Mouse (Mus musculus) 3T3-L1 (cell line): ENCODE measurements around the gene Gm49721.
"Not testable (repeated sequence)": the region's sequence is repeated elsewhere in the genome, so short reads cannot be mapped to it uniquely, and the experiment has no call there.

Source experiments
- DNase-seq: peaks from one replicate; pipeline ENCODE4 v3.0.0-alpha.2; 2015; ENCODE audit warnings: low read depth, low spot score

Gm49721 gene

DNA sequence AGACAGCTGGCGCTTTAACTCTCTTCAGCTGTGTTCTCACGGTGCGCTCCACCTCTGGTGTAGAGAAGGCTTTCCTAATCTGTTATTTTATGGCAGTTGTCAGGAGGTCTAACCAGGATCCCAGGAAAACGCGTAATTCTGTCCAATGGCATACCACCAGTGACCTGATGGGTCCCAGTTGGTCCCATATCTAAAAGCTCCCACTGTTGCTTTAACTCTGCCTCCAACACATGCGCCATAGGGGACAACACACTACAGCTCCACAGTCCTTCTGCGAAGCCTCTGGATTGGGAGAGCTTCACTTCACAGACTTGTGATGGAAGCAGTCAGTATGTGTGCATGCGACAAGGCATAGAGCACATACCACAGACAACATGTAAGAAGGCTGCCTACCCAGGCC lies 1.4 kb downstream of the Gm49721 start:
- not testable (repeated sequence) for DNase-seq

DNA sequence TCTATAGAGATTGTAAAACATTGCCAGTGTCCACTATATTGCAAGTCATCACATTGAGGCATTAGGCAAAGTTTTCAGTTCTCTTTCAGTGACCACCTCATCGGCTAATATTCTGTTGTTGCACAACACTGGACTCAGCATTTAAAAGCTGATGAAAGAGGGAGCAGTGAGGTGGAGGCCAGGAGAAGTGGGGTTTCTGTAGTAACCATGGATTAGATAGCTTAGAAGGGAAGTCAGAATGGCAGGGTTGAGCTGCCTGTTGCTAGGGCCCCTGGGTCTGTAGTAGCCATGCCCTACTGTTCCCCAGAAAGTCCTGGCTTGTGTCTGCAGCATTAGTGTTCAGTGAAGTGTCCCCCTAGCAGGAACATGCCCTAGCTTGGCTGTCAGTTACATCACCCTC lies 7.4 kb downstream of the Gm49721 start:
- DNase-seq: not testable (repeated sequence)

DNA sequence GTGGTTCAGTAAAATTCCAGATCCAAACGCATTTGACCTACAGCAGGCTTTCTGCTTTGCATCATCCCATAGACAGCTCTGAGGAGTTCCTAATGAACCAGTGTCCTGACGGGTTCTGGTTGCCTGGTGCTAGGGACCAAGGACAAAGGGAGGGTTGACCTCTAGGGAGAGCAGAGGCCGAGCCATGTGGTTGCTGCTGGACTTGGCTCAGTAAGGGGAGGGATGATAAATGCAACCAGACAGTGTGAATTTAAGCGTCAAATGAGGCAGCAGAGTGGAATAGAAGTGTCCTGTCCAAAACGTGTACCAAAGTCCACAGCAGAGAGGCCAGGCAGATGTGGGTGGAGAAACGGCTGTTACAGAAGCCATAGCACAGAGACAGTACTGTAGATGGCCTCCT lies 16.8 kb downstream of the Gm49721 start:
- DNase-seq: not testable (repeated sequence)

DNA sequence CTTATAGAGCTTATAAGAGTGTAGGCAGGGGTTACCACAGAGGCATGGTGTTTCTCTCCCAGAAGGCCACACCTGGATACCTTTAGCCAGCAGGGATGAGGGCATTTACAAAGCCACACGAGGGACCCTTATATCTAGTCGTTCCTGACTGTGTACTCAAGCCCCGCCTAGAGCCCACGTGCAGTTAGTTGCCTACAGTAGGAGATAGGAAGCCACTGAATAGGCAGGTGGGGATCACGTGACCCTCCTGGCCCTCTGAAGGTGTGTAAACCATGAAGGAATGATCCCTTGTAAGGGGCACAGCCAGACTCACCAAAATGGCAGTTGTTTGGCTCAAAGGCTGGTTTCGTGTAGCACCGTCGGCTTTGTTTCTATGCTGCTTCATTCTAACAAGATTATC lies 18.1 kb downstream of the Gm49721 start:
- DNase-seq: not testable (repeated sequence)

DNA sequence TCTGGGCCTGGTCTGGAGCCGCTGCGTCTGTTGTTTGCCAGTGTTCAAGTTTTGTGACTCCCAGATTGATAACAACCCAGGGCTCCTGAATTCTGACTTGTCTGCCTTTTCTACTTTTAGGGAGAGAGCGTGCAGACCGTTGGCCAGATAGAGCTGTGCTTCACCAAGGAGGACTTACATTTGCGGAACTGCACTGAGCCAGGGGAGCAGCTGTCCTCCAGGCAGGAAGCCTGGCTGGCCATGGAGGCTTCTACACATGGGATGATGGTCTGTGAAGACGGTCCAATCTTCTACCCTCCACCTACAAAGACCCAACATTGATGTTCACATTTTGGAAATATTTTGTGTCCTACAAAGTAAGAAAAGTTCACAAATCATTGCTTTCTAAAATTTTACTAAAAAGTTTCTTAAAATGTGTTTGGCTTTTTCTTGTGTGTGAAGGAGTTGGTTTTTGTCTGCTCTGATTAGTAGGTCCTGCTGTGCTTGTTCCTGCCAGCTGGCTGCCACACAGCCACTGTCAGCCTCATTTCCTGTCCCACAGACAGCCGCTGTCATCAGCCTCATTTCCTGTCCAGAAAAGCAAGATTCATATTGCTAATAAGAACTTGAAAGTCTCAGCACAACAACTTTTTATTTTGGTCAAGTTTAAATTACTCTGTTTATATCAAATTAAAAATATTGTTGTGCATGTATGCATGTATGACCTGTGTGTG lies 19.2 kb downstream of the Gm49721 start:
- DNase-seq: not testable (repeated sequence)

DNA sequence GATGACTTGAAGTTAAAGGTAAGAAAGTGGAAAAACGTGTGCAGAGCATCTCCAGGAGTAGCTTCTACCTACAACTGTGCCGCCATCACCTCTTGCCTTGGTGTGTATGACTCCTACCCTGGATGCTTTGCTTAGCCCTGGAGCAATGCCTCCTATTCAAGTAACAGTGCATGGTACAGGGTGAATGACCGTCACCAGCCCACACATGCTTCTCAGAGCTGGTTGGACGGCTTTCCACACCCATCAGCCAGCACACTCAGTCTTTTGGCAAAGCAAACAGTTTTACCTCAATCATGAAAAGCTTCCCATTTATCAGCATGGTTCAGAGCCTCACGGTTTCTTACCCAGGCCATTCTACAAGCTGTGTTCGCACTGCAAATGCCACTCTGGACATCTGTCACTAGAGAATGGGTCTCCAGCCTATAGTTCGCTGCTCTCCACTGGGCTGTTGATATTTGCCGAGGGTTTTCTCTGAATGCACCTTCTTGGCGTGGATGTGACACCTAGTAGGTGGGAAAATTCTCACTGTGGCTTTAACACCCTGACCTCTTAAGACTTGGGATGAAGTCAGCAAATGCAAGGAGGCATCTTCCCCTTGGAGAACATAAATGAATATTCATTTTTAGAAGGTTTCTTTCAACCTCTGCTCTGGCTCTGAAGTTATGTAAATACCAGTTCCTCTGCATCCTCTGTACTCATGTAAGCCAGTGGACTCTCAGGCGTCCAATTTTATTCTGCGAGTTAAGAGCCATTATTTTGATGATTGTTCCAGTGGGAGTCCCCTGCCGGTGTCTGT lies 23.3 kb downstream of the Gm49721 start:
- DNase-seq: not testable (repeated sequence)

DNA sequence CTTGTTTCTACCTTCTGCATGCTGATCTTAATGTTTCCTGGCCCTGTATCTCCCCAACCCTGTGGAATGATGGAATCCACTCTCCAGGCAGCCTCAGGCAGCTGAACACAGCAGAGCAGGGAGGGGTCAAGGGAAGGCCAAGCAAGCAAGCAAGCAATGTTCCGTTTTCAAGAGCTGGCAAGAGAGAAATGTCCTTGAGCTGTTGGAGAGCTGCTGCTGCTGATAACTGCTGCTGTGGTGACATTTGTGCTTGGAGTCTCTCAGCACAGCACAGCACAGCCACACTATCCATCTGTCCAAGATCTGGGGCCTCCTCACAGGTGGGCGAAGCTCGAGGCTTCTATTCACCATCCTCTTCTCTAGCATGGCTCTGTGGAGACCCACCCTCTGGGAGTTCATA lies 24.7 kb downstream of the Gm49721 start:
- DNase-seq: not testable (repeated sequence)

DNA sequence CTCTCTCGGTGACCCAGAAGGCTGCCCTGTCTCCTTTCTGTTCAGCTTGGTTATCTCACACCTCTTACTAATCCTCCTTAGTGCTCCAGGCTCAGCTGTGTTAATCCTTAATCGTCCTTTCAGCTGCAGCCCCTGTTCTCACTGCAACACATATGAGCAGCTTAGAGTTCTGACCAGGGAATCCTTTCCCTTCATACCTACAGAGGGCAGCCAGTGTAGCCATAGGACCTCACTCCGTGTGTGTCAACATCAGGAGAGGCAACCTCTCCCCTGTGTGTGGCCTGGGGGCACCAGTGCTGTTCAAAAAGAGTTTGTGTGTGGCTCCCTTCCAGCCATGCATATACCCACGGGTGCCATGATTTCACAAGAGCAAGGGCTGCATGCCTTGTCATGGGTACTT lies 26.9 kb downstream of the Gm49721 start:
- not testable (repeated sequence) for DNase-seq

DNA sequence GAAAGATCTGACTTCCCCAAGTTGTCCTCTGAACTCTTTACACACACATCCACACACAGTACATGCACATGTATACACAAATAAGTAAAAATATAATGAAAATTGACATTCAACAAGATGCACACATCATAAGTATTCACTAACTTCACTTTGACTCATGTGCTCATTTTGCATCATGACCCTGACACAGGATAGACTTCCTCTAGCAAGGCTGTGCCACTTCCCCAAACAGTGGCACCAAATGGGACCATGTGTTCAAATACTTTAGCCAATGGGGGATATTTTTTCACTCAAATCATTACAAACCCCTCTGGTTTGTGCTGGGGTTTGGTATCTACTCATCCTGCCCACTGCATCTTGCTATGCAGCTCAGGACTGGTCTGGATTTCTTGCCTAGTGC lies 30.2 kb downstream of the Gm49721 start:
- DNase-seq: not testable (repeated sequence)

DNA sequence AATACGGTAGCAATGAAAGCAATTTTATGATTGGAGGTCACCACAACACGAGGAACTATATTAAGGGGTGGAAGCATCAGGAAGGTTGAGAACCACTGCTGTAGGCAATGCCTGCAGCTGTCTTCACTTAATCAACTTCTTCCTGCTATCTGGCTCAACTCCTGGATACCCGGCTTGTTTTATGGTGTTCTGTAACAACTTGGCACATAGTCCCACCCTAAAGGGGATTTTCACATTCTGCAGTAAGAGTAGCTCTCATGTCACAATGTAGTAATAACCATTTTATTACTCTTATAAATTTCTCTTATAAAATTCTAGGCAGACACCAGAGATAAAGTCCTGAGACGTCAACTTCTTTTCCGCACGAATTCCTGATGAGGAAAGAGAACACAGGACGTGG lies 30.7 kb downstream of the Gm49721 start:
- not testable (repeated sequence) for DNase-seq

DNA sequence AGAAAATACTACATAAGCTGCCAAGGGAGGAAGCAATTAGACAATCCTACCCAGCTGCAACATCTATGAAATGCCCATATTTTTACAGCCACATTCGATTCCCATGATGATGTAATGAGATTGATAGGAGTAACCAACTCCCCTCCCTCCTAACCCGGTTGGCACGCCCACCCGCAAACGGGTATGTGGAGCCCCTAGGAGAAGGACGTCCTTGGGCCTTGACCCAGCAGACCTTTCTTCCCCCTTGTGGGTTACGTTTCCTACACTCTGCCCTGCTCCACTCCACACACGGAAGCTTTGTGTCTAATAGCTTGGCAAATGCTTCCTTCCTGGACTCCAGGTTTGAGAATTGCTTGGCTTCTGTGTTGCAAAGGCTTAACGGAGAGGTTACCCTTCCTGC lies 31.2 kb downstream of the Gm49721 start:
- DNase-seq: not testable (repeated sequence)

DNA sequence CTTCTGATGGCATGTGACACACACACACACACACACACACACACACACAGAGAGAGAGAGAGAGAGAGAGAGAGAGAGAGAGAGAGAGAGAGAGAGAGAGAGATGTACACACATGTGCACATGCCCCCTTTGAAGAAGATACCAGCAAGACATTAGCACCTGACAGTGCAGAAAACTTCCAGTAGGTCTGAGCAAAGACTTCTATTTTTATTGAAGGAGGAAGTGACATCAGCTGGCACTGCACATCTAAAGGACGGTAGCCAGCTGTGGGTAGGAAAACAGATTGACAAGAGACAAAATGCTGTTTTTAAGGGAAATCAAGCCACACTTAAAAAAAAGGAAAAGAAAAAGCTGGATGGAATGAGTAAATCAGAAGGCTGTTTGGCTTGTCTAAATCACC lies 35.5 kb downstream of the Gm49721 start:
- not testable (repeated sequence) for DNase-seq

DNA sequence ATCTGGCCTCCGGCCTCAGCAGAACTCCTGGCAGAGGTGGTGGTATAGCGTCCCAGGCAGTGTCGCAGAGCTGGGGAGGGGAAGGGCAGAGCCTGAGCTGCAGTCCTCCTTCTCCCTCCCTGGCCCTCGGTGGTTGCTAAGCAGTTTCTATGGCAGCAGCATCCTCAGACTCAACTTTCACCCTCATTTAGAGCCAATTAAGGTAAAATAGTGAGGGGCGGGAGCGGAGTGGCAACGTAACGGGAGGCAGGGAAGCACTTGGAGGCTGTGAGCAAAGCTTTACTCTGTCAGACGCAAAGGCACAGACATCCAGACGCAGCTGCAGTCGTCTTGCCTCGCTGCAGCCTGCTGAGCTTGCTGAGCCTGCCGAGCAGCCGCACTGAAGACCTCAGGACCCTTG lies 46.6 kb downstream of the Gm49721 start, which contains the start of gene Gm1604a:
Gm1604a (plus strand) TSS at position 312 of the 400 bp plus-strand sequence.
- not testable (repeated sequence) for DNase-seq

DNA sequence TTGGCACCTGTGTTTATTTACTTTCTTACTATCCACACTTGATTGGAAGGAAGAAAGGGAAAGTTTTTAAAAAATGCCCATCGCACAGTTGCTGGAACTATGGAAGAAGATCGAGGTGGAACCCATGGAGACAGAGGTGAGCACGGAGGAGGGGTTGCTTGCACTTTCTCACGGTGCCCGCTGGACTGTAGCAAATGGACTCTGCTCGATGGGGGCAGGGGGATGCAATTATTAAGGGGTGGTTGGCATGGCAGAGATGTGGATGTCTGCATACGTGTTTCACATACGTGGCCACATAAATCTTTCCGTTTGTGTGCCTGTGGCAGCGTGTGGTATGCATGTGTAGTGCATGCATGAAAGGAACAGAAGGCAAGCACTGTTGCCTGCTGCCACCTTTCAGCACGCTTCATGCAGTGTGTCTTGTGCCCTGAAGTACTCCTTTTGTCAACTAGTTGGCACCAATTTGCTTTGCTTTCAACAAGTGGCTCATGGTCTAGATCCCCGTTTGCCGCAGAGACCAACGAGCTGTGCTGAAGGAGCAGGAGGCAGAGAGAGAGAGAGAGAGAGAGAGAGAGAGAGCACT lies 47.2 kb downstream of the Gm49721 start:
- not testable (repeated sequence) for DNase-seq

DNA sequence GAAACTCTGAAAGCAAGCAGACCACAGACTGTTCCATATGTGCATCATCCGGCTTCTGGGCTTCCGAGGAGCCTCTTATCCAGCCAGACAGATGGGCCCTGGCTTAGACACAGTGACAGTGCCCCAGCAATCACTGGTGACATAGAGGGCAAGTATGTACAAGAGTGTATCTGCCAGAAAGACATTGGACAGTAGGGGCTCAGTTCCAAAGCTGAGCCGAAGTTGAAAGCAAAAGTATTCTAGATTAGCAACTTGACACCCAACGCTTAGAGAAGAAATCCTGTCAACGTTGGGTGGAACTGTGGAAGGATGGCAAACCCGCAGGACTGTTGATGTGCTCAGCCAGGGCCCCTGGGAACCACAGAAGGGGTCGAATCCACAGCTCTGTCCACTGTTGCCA lies 51.5 kb downstream of the Gm49721 start:
- not testable (repeated sequence) for DNase-seq

DNA sequence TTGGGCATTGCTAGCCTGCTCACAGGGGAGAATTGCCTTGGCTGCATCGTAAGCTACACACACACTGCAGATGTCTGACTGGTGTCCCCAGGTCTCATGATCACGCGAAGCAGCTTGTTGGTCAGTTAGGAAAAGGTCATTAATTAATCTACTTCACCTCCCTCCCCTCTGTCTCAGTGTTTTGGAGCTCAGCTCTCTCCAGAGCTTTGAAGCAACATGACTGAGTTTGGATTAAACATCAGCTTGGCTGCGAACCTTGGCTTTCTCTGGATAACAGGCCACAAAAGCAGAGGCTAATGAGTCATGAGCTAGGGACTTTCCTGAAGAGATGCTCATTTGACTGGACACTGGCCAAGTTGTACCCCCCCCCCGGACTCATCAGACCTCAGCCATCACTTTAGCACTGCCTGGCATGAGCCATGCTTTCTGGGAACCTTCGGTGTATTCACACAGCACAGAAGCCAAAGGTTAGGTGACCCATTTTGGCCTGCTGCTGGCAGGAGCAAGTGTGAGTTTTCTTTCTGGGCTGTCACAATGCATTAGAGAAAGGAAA lies 52.0 kb downstream of the Gm49721 start:
- DNase-seq: peak; percentile 63

DNA sequence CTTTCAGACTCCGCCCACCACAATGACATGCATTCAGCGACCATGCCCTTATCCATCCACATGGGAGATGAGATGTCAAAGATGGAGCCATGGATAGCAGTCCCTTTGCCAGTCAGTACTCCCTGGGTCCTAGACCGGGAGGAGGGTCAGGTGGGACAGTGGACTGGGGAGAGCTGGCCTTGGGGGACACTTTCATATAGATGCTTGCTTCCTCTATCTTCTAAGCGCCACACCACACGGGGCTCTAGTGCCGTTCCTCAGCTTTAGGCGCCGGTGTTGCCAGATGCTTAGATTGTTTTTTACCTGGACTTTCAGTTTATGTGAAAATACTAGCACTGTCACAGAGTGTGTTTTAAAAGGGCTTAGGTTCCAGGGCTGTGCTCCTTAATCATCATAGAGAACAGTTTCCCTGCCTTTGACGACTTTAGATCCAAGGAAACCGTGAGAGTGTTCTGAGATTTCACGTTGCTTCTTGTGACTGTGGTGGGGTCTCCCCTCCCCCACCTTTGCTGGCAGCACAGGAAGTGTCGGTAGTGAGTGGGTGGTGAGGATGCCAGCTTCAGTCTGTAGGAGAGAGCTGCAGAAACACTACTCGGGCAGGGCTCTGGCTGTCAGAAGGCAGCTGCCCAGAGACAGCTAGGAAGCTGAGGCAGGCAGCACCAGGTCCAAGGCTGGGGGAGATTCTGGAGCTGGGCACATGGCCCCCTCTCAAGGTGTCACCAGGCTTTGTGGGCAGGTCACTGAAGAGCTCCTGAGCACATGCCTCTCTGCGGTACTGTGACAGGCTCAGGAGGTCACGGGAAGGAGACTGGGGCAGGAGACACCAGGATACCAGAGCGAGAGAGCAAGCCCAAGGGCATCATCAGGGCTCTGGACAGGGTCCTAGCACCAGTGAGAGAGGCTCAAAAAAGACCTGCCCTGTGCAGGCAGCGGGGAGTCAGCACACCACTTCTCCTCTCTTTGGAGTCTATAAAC lies 54.8 kb downstream of the Gm49721 start:
- not testable (repeated sequence) for DNase-seq

DNA sequence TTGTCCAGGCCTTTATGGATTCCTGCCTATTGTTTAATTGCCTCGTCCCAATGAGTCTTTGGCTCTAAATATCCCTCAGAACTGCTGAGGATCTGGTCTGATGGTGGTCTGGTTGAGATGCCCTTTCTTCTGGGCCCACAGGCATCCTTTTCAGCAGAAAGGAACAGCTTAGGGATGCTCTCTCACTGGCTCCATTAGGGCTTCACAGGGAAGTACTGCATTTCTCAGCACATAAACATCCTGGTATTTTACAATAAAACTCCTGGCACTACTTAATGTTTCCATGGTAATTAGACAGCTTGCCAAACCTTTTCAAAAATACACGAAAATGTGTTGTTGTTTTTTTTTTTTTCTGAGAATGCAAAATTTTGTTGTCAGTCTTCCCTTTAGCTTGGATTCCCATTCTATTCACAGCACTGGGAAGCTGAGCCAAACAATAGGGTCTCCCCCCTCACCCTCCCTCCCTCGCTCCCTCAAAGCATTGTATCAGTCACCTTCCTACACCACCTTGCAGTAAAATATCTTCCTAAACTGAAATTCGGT lies 90.4 kb downstream of the Gm49721 start:
- not testable (repeated sequence) for DNase-seq

DNA sequence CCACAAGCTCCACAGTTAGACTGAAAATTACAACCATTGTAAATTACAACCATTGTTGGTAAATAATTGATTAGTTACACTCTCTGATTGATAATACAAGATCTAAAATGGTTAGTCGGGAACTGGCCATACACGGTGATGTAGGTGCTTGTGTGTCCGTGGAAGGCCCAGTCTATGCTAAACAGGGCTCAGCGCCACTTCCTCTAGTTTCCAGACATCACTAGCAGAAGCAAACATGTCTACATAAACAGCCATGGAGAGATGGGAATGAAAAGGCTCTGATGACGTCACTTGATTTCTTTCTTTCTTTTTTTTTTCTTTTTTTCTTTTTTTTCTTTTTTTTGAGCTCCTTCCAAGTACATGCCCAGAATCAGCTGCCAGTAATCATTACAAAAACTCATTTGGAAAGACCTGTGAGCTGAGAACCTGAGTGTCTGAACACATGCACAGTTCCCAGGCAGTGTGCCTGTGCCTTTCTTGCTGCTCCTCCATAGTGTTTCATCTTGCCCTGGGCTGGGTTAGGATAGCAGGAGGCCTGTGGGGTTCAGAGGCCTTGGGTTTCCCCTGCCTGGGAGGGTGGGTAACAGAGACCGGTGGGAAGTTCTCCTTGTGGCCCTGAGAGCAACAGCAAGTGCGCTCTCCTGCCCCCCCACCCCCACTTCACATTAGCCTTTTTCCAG lies 91.0 kb downstream of the Gm49721 start:
- not testable (repeated sequence) for DNase-seq

DNA sequence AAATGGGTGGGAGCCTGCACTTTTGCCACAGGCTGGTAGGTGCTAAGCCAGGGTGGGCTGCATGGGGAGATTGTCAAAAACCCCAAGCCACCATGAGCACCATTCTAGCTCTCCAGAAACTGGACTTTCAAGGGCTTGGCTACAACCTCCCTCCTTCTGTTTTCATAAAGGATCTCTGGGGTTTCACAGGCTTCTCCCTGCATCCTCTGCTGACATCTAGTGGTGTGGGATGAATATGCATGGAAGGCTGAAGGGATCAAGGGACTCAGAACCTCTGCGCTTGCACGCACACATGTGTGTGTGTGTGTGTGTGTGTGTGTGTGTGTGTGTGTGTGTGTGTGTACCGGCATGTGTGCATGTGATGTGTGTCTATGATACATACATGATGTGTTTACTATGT lies 95.8 kb downstream of the Gm49721 start:
- DNase-seq: not testable (repeated sequence)
